Mouse (Mus musculus) myocyte (in vitro differentiated cells): ENCODE results near the gene Camta1.

Source experiments
- CEBPB ChIP-seq: IDR thresholded peaks from 2 replicates; pipeline ENCODE4 v1.6.1; 2011; ENCODE audit warnings: mild to moderate bottlenecking, moderate library complexity; ENCODE audit not compliant: poor library complexity, insufficient read depth, severe bottlenecking
- E2F4 ChIP-seq: IDR thresholded peaks from one replicate; pipeline ENCODE4 v1.6.1; 2011; ENCODE audit warnings: mild to moderate bottlenecking, control low read depth, moderate library complexity; ENCODE audit not compliant: insufficient read depth
- MAX ChIP-seq: IDR thresholded peaks from one replicate; pipeline ENCODE4 v1.6.1; 2011; ENCODE audit warnings: low read depth, mild to moderate bottlenecking, control low read depth
- MYOD1 ChIP-seq, 3 experiments: IDR thresholded peaks; one replicate each; pipeline ENCODE4 v1.6.1; 2011; ENCODE audit warnings: control low read depth in 2 of 3, low read depth in 2 of 3, mild to moderate bottlenecking in 2 of 3, moderate library complexity in 1 of 3; ENCODE audit not compliant: insufficient read length in 2 of 3, control insufficient read depth in 1 of 3
- MYOG ChIP-seq, 3 experiments: IDR thresholded peaks; one replicate each; pipeline ENCODE4 v1.6.1; 2011; ENCODE audit warnings: control low read depth in 2 of 3, low read depth in 2 of 3, mild to moderate bottlenecking in 2 of 3; ENCODE audit not compliant: insufficient read length in 2 of 3, control insufficient read depth in 1 of 3, insufficient read depth in 1 of 3
- POLR2A ChIP-seq: IDR thresholded peaks from one replicate; pipeline ENCODE4 v1.6.1; 2011; ENCODE audit warnings: low read depth, mild to moderate bottlenecking, control low read depth, moderate library complexity; ENCODE audit not compliant: insufficient read length
- POLR2AphosphoS2 ChIP-seq: IDR thresholded peaks from one replicate; pipeline ENCODE4 v1.6.1; 2011; ENCODE audit warnings: low read depth, control low read depth; ENCODE audit not compliant: insufficient read length
- REST ChIP-seq: IDR thresholded peaks from one replicate; pipeline ENCODE4 v1.6.1; 2011; ENCODE audit warnings: mild to moderate bottlenecking, control low read depth, moderate library complexity; ENCODE audit not compliant: insufficient read depth, insufficient read length
- TCF12 ChIP-seq: IDR thresholded peaks from one replicate; pipeline ENCODE4 v1.6.1; 2011; ENCODE audit warnings: mild to moderate bottlenecking, control low read depth; ENCODE audit not compliant: poor library complexity, insufficient read depth, severe bottlenecking
- TCF3 ChIP-seq: IDR thresholded peaks from one replicate; pipeline ENCODE4 v1.6.1; 2011; ENCODE audit warnings: low read depth, control low read depth; ENCODE audit not compliant: insufficient read length
- USF1 ChIP-seq: IDR thresholded peaks from one replicate; pipeline ENCODE4 v1.6.1; 2011; ENCODE audit warnings: low read depth, mild to moderate bottlenecking, control low read depth, moderate library complexity

- TF ChIP-seq POLR2A (no peak), MAX (no peak), MYOD1 (IDR thresholded peaks at IDR 0.05; ENCODE audit: control insufficient read depth in 1 of 3, insufficient read length in 2 of 3, low read depth in 2 of 3) (no peak), USF1 (no peak), E2F4 (no peak), POLR2AphosphoS2 (no peak), TCF12 (no peak), MYOG (IDR thresholded peaks at IDR 0.05; ENCODE audit: control insufficient read depth in 1 of 3, insufficient read depth in 1 of 3, insufficient read length in 2 of 3, low read depth in 2 of 3) (no peak), REST (no peak), CEBPB (no peak), TCF3 (no peak)
These were observed 753.5 kb downstream of the Camta1 start for GRCm38 (mm10) chr4:151108028-151108771.
